Mouse (Mus musculus) CH12.LX (cell line): ENCODE results near the gene Ager.

ENCODE experiments used
- CHD2 ChIP-seq: IDR thresholded peaks from 2 replicates; pipeline ENCODE4 v1.6.1; 2011; ENCODE audit warnings: low read length, improper control_type of control experiment
- CTCF ChIP-seq, 2 experiments: IDR thresholded peaks in 1 of 2; conservative IDR thresholded peaks in 1 of 2; 2 replicates each; pipeline ENCODE4 v1.5.1; 2011 to 2012; ENCODE audit warnings: low read depth in 2 of 2, low read length in 2 of 2, improper control_type of control experiment in 1 of 2, inconsistent platforms in 1 of 2, mild to moderate bottlenecking in 1 of 2, moderate library complexity in 1 of 2
- TBP ChIP-seq: conservative IDR thresholded peaks from 2 replicates; pipeline ENCODE4 v1.6.1; 2011; ENCODE audit warnings: low read depth, low read length, improper control_type of control experiment

DNA sequence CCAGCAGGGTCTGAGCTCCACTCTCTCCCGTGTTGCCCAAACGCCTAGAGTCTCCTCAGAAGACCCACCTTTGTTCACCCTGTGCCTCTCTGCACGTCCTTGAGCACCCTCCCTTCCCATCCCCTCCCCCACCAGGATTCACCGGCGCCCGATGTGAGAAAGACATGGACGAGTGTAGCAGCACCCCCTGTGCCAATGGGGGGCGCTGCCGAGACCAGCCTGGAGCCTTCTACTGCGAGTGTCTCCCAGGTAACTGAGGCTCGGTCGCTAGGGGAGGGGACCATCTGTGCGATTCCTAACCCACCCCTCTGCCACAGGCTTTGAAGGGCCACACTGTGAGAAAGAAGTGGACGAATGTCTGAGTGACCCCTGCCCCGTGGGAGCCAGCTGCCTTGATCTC, 25.3 kb upstream of the Ager start:
- no peak for TF ChIP-seq TBP
- no peak for TF ChIP-seq CTCF (conservative IDR thresholded peaks at IDR 0.05 in 1 of 2, IDR thresholded peaks at IDR 0.05 in 1 of 2; ENCODE audit: low read depth in 2 of 2, low read length in 2 of 2)
- TF ChIP-seq CHD2: no peak
